16 mouse cellular contexts compared by ENCODE assay signal in genomic region chr8:111708265-111708664, GRCm38 (mm10). TPM values are rescaled to one million over a fixed set of nuclear protein-coding genes. Genes with fewer than 3 reads are reported as not detected.
DNase-seq lines count a peak whose midpoint lies in the region; ATAC-seq and TF ChIP-seq lines count a peak whose summit lies in the region.
"Had no signal": no experiment of that assay in that cellular context is flagged by ENCODE, and none has a peak within 500 bp of the region (broad histone marks: within the 10 kb centered on the region; RNA-seq: fewer than 3 reads in every experiment).

No protein-coding gene starts in this region.

- TF ChIP-seq CTCF in Patski (IDR thresholded peaks at IDR 0.05) = no peak
- no peak for TF ChIP-seq CTCF in liver, postnatal 0 days (IDR thresholded peaks at IDR 0.05; ENCODE audit: low read depth)

- in situ Hi-C loops in Patski (cut with MboI; ENCODE audit: low pct_unique_long_range_greater_than_20kb) = loop anchor here (5.0 kb wide), 1 partner anchor 39 kb away; no protein-coding TSS in a partner anchor

- no peak for TF ChIP-seq EP300 in liver, postnatal 0 days (IDR thresholded peaks at IDR 0.05; ENCODE audit: low read depth)

- H3K27ac ChIP-seq in intestine, embryonic 16.5 days (ENCODE audit: low read length) = peak overlapping the region; percentile 87
- peak overlapping the region; percentile 92 for H3K27ac ChIP-seq in liver, postnatal 0 days (ENCODE audit: low read depth)
- H3K27ac ChIP-seq in midbrain, embryonic 10.5 days (replicated peaks) = no peak overlapping the region
- H3K27ac ChIP-seq: forebrain, embryonic 15.5 days; left cerebral cortex, adult 2 months; lung, embryonic 15.5 days; midbrain, embryonic 13.5 days; neural tube, embryonic 13.5 days had no signal

- peaks cover 15% of the 10 kb centered on the region for H3K36me3 ChIP-seq in intestine, embryonic 16.5 days (ENCODE audit: control insufficient read depth, insufficient read depth, low read length)
- peaks cover 16% of the 10 kb centered on the region for H3K36me3 ChIP-seq in liver, postnatal 0 days (replicated peaks; ENCODE audit: insufficient read depth, low read length)
- H3K36me3 ChIP-seq in midbrain, embryonic 10.5 days = peaks cover 56% of the 10 kb centered on the region

- POLR2A ChIA-PET in Patski (lab: Charles Lee) = interaction anchor here (0.7 to 0.9 kb wide), 3 partner anchors 23 to 71 kb away, joined by 3 read pairs; no protein-coding TSS in a partner anchor

- H3K27me3 ChIP-seq in Patski = no peaks in the 10 kb centered on the region
- no peaks in the 10 kb centered on the region for H3K27me3 ChIP-seq in intestine, embryonic 16.5 days (replicated peaks; ENCODE audit: control insufficient read depth, insufficient read depth, low read length)
- no peaks in the 10 kb centered on the region for H3K27me3 ChIP-seq in liver, postnatal 0 days (ENCODE audit: insufficient read depth, low read length)
- H3K27me3 ChIP-seq in midbrain, embryonic 10.5 days (ENCODE audit: low read depth, poor library complexity, severe bottlenecking) = no peaks in the 10 kb centered on the region
- H3K27me3 ChIP-seq: embryonic facial prominence, embryonic 13.5 days; forebrain, embryonic 15.5 days; lung, embryonic 15.5 days; midbrain, embryonic 13.5 days; neural tube, embryonic 13.5 days had no signal

- peak; percentile 73 for DNase-seq in Patski (ENCODE audit: low read depth, low spot score)
- DNase-seq in kidney, postnatal 14 days = peak; percentile 85
- peak; percentile 46 for DNase-seq in liver, postnatal 0 days
- DNase-seq in lung, postnatal 25 days (ENCODE audit: low spot score) = no peak
- no peak for DNase-seq in right cerebral cortex, postnatal 36 days (ENCODE audit: low spot score in 2 of 2)
- DNase-seq in midbrain, embryonic 10.5 days (ENCODE audit: low spot score) = no peak
- DNase-seq: cerebellum, postnatal 10 days; gastrocnemius, postnatal 25 days; right cerebral cortex, adult 18-20 months had no signal

- WGBS in intestine, embryonic 16.5 days = 63% methylated on average over 6 of the region's 6 CpGs
- WGBS in liver, postnatal 0 days (ENCODE audit: insufficient replicate concordance) = 53% methylated on average over 6 of the region's 6 CpGs
- WGBS in midbrain, embryonic 10.5 days = 85% methylated on average over 6 of the region's 6 CpGs

- CTCF ChIA-PET in Patski (lab: Charles Lee) = interaction anchor here (0.9 to 5.4 kb wide), 6 partner anchors 9 to 126 kb away, joined by 3 to 31 read pairs (median 3); no protein-coding TSS in a partner anchor

- peak; percentile 37 for ATAC-seq in Patski
- ATAC-seq in intestine, embryonic 16.5 days = peak; percentile 21
- peak; percentile 84 for ATAC-seq in liver, postnatal 0 days
- ATAC-seq: forebrain, embryonic 15.5 days; midbrain, embryonic 13.5 days had no signal

- H3K9me3 ChIP-seq in intestine, embryonic 16.5 days (ENCODE audit: control insufficient read depth, low read length) = no peaks in the 10 kb centered on the region
- no peaks in the 10 kb centered on the region for H3K9me3 ChIP-seq in liver, postnatal 0 days (ENCODE audit: low read length)
- no peaks in the 10 kb centered on the region for H3K9me3 ChIP-seq in midbrain, embryonic 10.5 days (replicated peaks)
- H3K9me3 ChIP-seq: embryonic facial prominence, embryonic 13.5 days; forebrain, embryonic 15.5 days; lung, embryonic 15.5 days; midbrain, embryonic 13.5 days; neural tube, embryonic 13.5 days had no signal

- no peak overlapping the region for H3K4me3 ChIP-seq in intestine, embryonic 16.5 days (ENCODE audit: low read length)
- no peak overlapping the region for H3K4me3 ChIP-seq in liver, postnatal 0 days (ENCODE audit: low read depth, low read length)
- no peak overlapping the region for H3K4me3 ChIP-seq in midbrain, embryonic 10.5 days
- H3K4me3 ChIP-seq: embryonic facial prominence, embryonic 13.5 days; forebrain, embryonic 15.5 days; left cerebral cortex, adult 2 months; lung, embryonic 15.5 days; midbrain, embryonic 13.5 days; neural tube, embryonic 13.5 days had no signal

- no peak overlapping the region for H3K4me2 ChIP-seq in intestine, embryonic 16.5 days (ENCODE audit: low read depth, low read length)
- no peak overlapping the region for H3K4me2 ChIP-seq in liver, postnatal 0 days (ENCODE audit: low read depth, low read length)
- H3K4me2 ChIP-seq: embryonic facial prominence, embryonic 13.5 days; forebrain, embryonic 15.5 days; lung, embryonic 15.5 days; midbrain, embryonic 13.5 days; neural tube, embryonic 13.5 days had no signal

- H3K4me1 ChIP-seq in intestine, embryonic 16.5 days (ENCODE audit: control insufficient read depth, insufficient read depth, low read length) = peaks cover 33% of the 10 kb centered on the region
- H3K4me1 ChIP-seq in liver, postnatal 0 days (ENCODE audit: insufficient read depth) = peaks cover 9% of the 10 kb centered on the region; the same call in 1 of the 2 replicates
- 0 out of 2 replicates have a peak, but pooled peaks cover 3% of the 10 kb centered on the region for H3K4me1 ChIP-seq in midbrain, embryonic 10.5 days
- H3K4me1 ChIP-seq: forebrain, embryonic 15.5 days; midbrain, embryonic 13.5 days had no signal

- H3K9ac ChIP-seq in intestine, embryonic 16.5 days (ENCODE audit: low read depth, low read length) = no peak overlapping the region
- H3K9ac ChIP-seq in liver, postnatal 0 days (replicated peaks) = peak overlapping the region; percentile 8; the same call in 1 of the 2 replicates
- H3K9ac ChIP-seq: embryonic facial prominence, embryonic 13.5 days; forebrain, embryonic 15.5 days; lung, embryonic 15.5 days; midbrain, embryonic 13.5 days; neural tube, embryonic 13.5 days had no signal

RNA-seq across cellular contexts. Expression of gene Ctrb1, which starts 17.5 kb away (rescaled TPM):
- polyA plus RNA-seq in Patski (2021) = not detected
- polyA plus RNA-seq in intestine, embryonic 16.5 days (2015; fragmentation: Nextera tagmentation; extraction: Ambion mirVana) = 1,904 and 2,500 TPM in 2 replicates
- polyA plus RNA-seq in liver, postnatal 0 days (2015; fragmentation: Nextera tagmentation; extraction: Ambion mirVana) = 0.13 and 38.9 TPM in 2 replicates
- not detected in 2 replicates for polyA plus RNA-seq in midbrain, embryonic 10.5 days (2016; fragmentation: Nextera tagmentation; extraction: Ambion mirVana)
- polyA plus RNA-seq: embryonic facial prominence, embryonic 13.5 days; forebrain, embryonic 15.5 days; neural tube, embryonic 13.5 days had no signal

RNA-seq across cellular contexts. Expression of gene Bcar1, which starts 35.3 kb away (rescaled TPM):
- polyA plus RNA-seq in Patski (2021) = 156 TPM
- polyA plus RNA-seq in intestine, embryonic 16.5 days (2015; fragmentation: Nextera tagmentation; extraction: Ambion mirVana) = 44.6 and 48.5 TPM in 2 replicates
- polyA plus RNA-seq in liver, postnatal 0 days (2015; fragmentation: Nextera tagmentation; extraction: Ambion mirVana) = 9.9 and 11.6 TPM in 2 replicates
- polyA plus RNA-seq in midbrain, embryonic 10.5 days (2016; fragmentation: Nextera tagmentation; extraction: Ambion mirVana) = 52.4 and 53.7 TPM in 2 replicates

Comparison
In these comparisons a context has a peak if more than half of its experiments do, and no peak if none do; other contexts are left out.
1. ATAC-seq: peak in every context shown above with its lines; median percentile 84 in liver, postnatal 0 days; 37 in Patski; 21 in intestine, embryonic 16.5 days.
2. DNase-seq: peak in Patski (single experiment), kidney, postnatal 14 days (single experiment) and liver, postnatal 0 days (single experiment); none in lung, postnatal 25 days (single experiment), right cerebral cortex, postnatal 36 days (0 of 2) and midbrain, embryonic 10.5 days (single experiment).
3. RNA of gene Ctrb1, which starts 17.5 kb away (polyA plus RNA-seq): 1,904 to 2,500 TPM in intestine, embryonic 16.5 days; 0.13 to 38.9 TPM in liver, postnatal 0 days, not detected in Patski (single experiment) and not detected in midbrain, embryonic 10.5 days; every median in the first group is over 10 times any median in the second.